Mouse (Mus musculus): ENCODE results near the gene Olfr535. TPM values are rescaled to one million over a fixed set of nuclear protein-coding genes. Genes with fewer than 3 reads are reported as not detected.

The Olfr535 gene
- polyA plus RNA-seq, 1 experiment from 2014 or later = not detected

DNA sequence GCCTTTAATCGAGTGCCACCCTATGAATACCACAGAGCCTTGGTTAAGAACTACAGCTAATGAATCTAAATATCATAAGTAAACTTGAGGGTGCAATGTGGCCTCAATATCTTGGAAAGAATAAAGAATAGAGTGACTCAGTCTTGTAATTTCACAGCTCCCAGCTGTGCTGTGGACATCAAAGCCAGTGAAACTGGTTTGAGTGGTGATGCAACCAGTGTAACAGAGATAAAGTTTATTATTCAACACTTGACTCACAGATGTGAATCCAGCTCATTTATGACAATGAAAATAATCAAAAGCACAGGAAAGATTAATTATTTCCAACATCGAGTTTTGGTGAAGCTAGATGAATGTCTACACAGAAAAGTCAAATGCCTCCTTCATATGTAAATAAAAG is 55.7 kb downstream of the Olfr535 start:
- Histone ChIP-seq H3K27me3 (replicated peaks; ENCODE audit: control insufficient read depth, insufficient read depth, low read length) (no peaks in the 10 kb centered on the region), H3K27ac (ENCODE audit: low read depth, low read length) (no peak overlapping the region), H3K36me3 (ENCODE audit: control insufficient read depth, insufficient read depth, low read length) (no peaks in the 10 kb centered on the region), H3K4me1 (ENCODE audit: control insufficient read depth, insufficient read depth, low read depth, low read length) (no peaks in the 10 kb centered on the region), H3K9ac (ENCODE audit: low read depth, low read length) (no peak overlapping the region), H3K4me3 (ENCODE audit: low read length) (no peak overlapping the region), H3K9me3 (ENCODE audit: control insufficient read depth, low read length) (no peaks in the 10 kb centered on the region), H3K4me2 (ENCODE audit: low read length) (no peak overlapping the region)
- WGBS = 78% methylated on average over 2 of the region's 2 CpGs
- ATAC-seq = no peak

Other genes with a start within 250 kb of the Olfr535 start
- not detected in 2 replicates for gene 5830411N06Rik, start 236.9 kb upstream of the Olfr535 start, polyA plus RNA-seq (2015; fragmentation: Nextera tagmentation; extraction: Ambion mirVana)
- not detected in 2 replicates for gene Olfr525, start 163.4 kb upstream of the Olfr535 start, polyA plus RNA-seq (2015; fragmentation: Nextera tagmentation; extraction: Ambion mirVana)
- not detected in 2 replicates for gene Olfr527, start 150.2 kb upstream of the Olfr535 start, polyA plus RNA-seq (2015; fragmentation: Nextera tagmentation; extraction: Ambion mirVana)
- gene Olfr60, start 122.5 kb upstream of the Olfr535 start, polyA plus RNA-seq (2015; fragmentation: Nextera tagmentation; extraction: Ambion mirVana) = not detected in 2 replicates
- not detected in 2 replicates for gene Olfr530, start 107.9 kb upstream of the Olfr535 start, polyA plus RNA-seq (2015; fragmentation: Nextera tagmentation; extraction: Ambion mirVana)
- gene Olfr531, start 81.3 kb upstream of the Olfr535 start, polyA plus RNA-seq (2015; fragmentation: Nextera tagmentation; extraction: Ambion mirVana) = not detected in 2 replicates
- not detected in 2 replicates for gene Olfr532, start 62.6 kb upstream of the Olfr535 start, polyA plus RNA-seq (2015; fragmentation: Nextera tagmentation; extraction: Ambion mirVana)
- gene Olfr533, start 20.8 kb upstream of the Olfr535 start, polyA plus RNA-seq (2015; fragmentation: Nextera tagmentation; extraction: Ambion mirVana) = not detected in 2 replicates
- gene Olfr536, start 23.2 kb downstream of the Olfr535 start, polyA plus RNA-seq (2015; fragmentation: Nextera tagmentation; extraction: Ambion mirVana) = not detected in 2 replicates
- gene Olfr538, start 83.7 kb downstream of the Olfr535 start, polyA plus RNA-seq (2015; fragmentation: Nextera tagmentation; extraction: Ambion mirVana) = not detected in 2 replicates
- gene Olfr46, start 117.1 kb downstream of the Olfr535 start, polyA plus RNA-seq (2015; fragmentation: Nextera tagmentation; extraction: Ambion mirVana) = 0.05 TPM in 1 of 2 replicates, not detected in the other
- not detected in 2 replicates for gene Olfr61, start 144.8 kb downstream of the Olfr535 start, polyA plus RNA-seq (2015; fragmentation: Nextera tagmentation; extraction: Ambion mirVana)
- gene Olfr53, start 162.2 kb downstream of the Olfr535 start, polyA plus RNA-seq (2015; fragmentation: Nextera tagmentation; extraction: Ambion mirVana) = not detected in 2 replicates
- gene Olfr539, start 175.7 kb downstream of the Olfr535 start, polyA plus RNA-seq (2015; fragmentation: Nextera tagmentation; extraction: Ambion mirVana) = 0.05 TPM in 1 of 2 replicates, not detected in the other
- gene Olfr45, start 197.7 kb downstream of the Olfr535 start, polyA plus RNA-seq (2015; fragmentation: Nextera tagmentation; extraction: Ambion mirVana) = not detected in 2 replicates
- not detected in 2 replicates for gene Olfr541, start 213.1 kb downstream of the Olfr535 start, polyA plus RNA-seq (2015; fragmentation: Nextera tagmentation; extraction: Ambion mirVana)